Mouse (Mus musculus) lung, embryonic 14.5 days (tissue): ENCODE results near the gene Sdhaf1. TPM values are rescaled to one million over a fixed set of nuclear protein-coding genes. Genes with fewer than 3 reads are reported as not detected.

Experiments
- ATAC-seq: fragments of 200-750 bp; cut with Nextera tagmentation; 2 replicates; pipeline ENCODE4 v1.8.0; 2017; ENCODE audit warnings: mild to moderate bottlenecking, moderate TSS enrichment, moderate library complexity; ENCODE audit not compliant: insufficient read depth
- DNase-seq: peaks from one replicate; pipeline ENCODE4 v3.0.0-alpha.2; 2015
- H3K27ac ChIP-seq: fragments of 300-500 bp; sonication (generic); 2 replicates; pipeline ENCODE4 v1.5.1; 2014; ENCODE audit warnings: low read depth, mild to moderate bottlenecking, moderate library complexity
- H3K27me3 ChIP-seq: fragments of 300-500 bp; sonication (generic); 2 replicates; pipeline ENCODE4 v1.6.1; 2014; ENCODE audit warnings: low read length, control low read depth; ENCODE audit not compliant: insufficient read depth
- H3K36me3 ChIP-seq: fragments of 300-500 bp; sonication (generic); 2 replicates; pipeline ENCODE4 v1.6.1; 2014; ENCODE audit warnings: control low read depth; ENCODE audit not compliant: insufficient read depth
- H3K4me1 ChIP-seq: fragments of 300-500 bp; sonication (generic); 2 replicates; pipeline ENCODE4 v1.6.1; 2014; ENCODE audit warnings: antibody characterized with exemption, control low read depth; ENCODE audit not compliant: insufficient read depth
- H3K4me2 ChIP-seq: fragments of 300-500 bp; sonication (generic); 2 replicates; pipeline ENCODE4 v1.6.1; 2014; ENCODE audit warnings: mild to moderate bottlenecking
- H3K4me3 ChIP-seq: fragments of 300-500 bp; sonication (generic); 2 replicates; pipeline ENCODE4 v1.5.1; 2014; ENCODE audit warnings: low read depth, low read length
- H3K9ac ChIP-seq: fragments of 300-500 bp; sonication (generic); 2 replicates; pipeline ENCODE4 v1.6.1; 2014
- H3K9me3 ChIP-seq: fragments of 300-500 bp; sonication (generic); 2 replicates; pipeline ENCODE4 v1.6.1; 2016; ENCODE audit warnings: low read depth, low read length, control low read depth
- CTCF ChIP-seq: IDR thresholded peaks from 2 replicates; pipeline ENCODE4 v1.5.1; 2016; ENCODE audit warnings: antibody characterized with exemption, low read depth
- WGBS: fragments of 180-500 bp; shearing (Covaris S2); extraction: QIAGEN DNeasy Blood & Tissue Kit; methylation state at CpG from one replicate; pipeline ENCODE4 v1.1.7; 2014; 5-methylcytosine and 5-hydroxymethylcytosine counted together
- polyA plus RNA-seq: library from polyadenylated mRNA; unstranded; fragments of >200 nt; fragmentation: Nextera tagmentation; extraction: Ambion mirVana; gene quantifications from 2 replicates; pipeline ENCODE4 v1.2.1, GENCODE M21; 2014

The Sdhaf1 gene
- polyA plus RNA-seq, 1 experiment from 2014 or later = 21.3 TPM

- no peak for TF ChIP-seq CTCF
- H3K4me3 ChIP-seq = peak within 1 kb of the TSS; percentile 61
- H3K4me2 ChIP-seq = peak within 1 kb of the TSS; percentile 71
- no peaks in the 10 kb centered on the region for H3K9me3 ChIP-seq
- ATAC-seq (peak; percentile 100), DNase-seq (peak; percentile 97)
- H3K9ac ChIP-seq = peak within 1 kb of the TSS; percentile 62
- peak within 1 kb of the TSS; percentile 3 for H3K27ac ChIP-seq
- no peaks in the 10 kb centered on the region for H3K27me3 ChIP-seq
- 4% methylated on average over 27 of the region's 27 CpGs for WGBS
- peaks cover 5% of the 10 kb centered on the region; the same call in 1 of the 2 replicates for H3K4me1 ChIP-seq
- H3K36me3 ChIP-seq = peaks cover 35% of the 10 kb centered on the region; the same call in 1 of the 2 replicates
Measured at GRCm38 (mm10) chr7:30308076-30309005, 15.4 kb downstream of the Sdhaf1 start, which contains the start of gene Alkbh6. Gene Alkbh6 (plus strand): TSS chr7:30308717.

DNA sequence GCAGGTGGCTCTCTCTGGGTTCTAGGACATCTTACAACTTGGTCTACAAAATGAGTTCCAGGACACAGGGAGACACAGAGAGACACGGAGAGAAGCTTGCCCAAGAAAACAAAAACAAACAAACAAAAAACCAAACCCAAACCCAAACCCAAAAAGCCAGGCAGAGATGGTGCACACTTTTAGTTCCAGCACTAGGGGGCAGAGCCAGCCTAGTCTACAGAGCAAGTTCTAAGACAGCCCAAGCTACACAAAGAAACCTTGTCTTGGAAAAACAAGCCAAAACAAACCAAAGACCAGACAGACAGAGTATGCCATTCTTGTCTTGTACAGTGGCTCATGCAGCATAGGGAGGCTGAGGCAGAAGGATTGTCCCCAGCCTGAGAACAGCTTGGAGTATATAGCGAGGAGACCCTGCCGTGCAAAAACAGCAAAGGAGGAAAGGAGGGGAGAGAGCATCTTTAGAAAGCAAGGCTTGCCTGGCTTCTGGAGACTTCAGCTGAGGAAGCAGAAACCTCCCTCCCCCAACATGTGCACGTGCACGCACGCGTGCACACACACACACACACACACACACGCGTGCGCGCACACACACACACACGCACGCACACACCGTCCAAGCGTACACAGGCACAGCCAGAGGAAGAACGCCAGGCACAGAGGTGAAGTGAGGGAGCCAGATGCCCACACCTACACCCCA is 17.5 kb downstream of the Sdhaf1 start:
- 88% methylated on average over 16 of the region's 16 CpGs for WGBS
- Histone ChIP-seq H3K27ac (no peak overlapping the region), H3K4me2 (no peak overlapping the region), H3K9me3 (no peaks in the 10 kb centered on the region), H3K4me1 (peaks cover 5% of the 10 kb centered on the region; the same call in 1 of the 2 replicates), H3K4me3 (no peak overlapping the region), H3K9ac (no peak overlapping the region), H3K27me3 (no peaks in the 10 kb centered on the region), H3K36me3 (peaks cover 42% of the 10 kb centered on the region; the same call in 1 of the 2 replicates)
- ATAC-seq = no peak
- peak; percentile 64 for TF ChIP-seq CTCF
- DNase-seq = peak; percentile 53

GRCm38 (mm10) chr7:30300914-30301313 is 22.8 kb downstream of the Sdhaf1 start:
- H3K27me3 ChIP-seq = no peaks in the 10 kb centered on the region
- WGBS = 53% methylated on average over 3 of the region's 3 CpGs
- H3K4me2 ChIP-seq = no peak overlapping the region
- no peaks in the 10 kb centered on the region for H3K4me1 ChIP-seq
- DNase-seq (peak; percentile 64), ATAC-seq (no peak)
- no peak overlapping the region for H3K4me3 ChIP-seq
- H3K9ac ChIP-seq = no peak overlapping the region
- no peak overlapping the region for H3K27ac ChIP-seq
- peaks cover 67% of the 10 kb centered on the region for H3K36me3 ChIP-seq
- TF ChIP-seq CTCF = peak; percentile 70
- H3K9me3 ChIP-seq = no peaks in the 10 kb centered on the region

DNA sequence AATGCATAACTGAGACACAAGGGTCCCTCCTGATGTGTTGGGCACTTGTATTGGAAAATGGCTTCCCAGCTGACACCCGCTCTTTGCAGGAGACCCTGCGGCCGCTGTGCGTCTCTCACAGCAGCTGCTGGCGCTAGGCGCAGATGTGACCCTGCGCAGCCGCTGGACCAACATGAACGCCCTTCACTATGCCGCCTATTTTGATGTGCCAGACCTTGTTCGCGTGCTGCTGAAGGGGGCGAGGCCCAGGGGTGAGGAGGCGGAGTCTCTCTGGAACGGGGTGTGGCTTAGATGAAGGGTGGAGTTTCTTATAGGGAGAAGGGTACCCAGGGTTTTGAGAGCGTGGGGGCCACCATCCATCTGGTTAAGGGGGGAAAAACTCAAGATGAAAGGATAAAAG is 26.4 kb downstream of the Sdhaf1 start:
- Histone ChIP-seq H3K36me3 (peaks cover 56% of the 10 kb centered on the region), H3K9ac (no peak overlapping the region), H3K4me3 (no peak overlapping the region), H3K4me2 (no peak overlapping the region), H3K9me3 (no peaks in the 10 kb centered on the region), H3K27ac (no peak overlapping the region), H3K27me3 (no peaks in the 10 kb centered on the region), H3K4me1 (no peaks in the 10 kb centered on the region)
- TF ChIP-seq CTCF = no peak
- ATAC-seq (no peak), DNase-seq (no peak)
- 77% methylated on average over 16 of the region's 16 CpGs for whole genome bisulfite sequencing

DNA sequence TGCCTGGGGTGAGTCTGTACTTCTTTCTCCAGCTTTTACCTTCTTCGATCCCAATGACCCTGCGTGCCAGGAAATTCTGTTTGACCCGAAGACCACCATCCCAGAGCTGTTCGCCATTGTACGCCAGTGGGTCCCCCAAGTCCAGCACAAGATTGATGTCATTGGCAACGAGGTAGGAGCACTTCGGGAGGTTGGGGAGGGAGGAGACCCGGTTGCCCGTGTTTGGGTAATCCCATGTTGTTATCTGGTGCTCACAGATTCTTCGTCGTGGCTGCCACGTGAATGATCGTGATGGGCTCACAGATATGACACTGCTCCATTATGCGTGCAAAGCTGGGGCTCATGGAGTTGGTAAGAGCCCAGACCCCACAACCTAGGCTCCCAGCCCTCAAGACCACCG is 26.9 kb downstream of the Sdhaf1 start:
- Histone ChIP-seq H3K27me3 (no peaks in the 10 kb centered on the region), H3K4me1 (no peaks in the 10 kb centered on the region), H3K4me3 (no peak overlapping the region), H3K4me2 (no peak overlapping the region), H3K9me3 (no peaks in the 10 kb centered on the region), H3K36me3 (peaks cover 52% of the 10 kb centered on the region), H3K9ac (no peak overlapping the region), H3K27ac (no peak overlapping the region)
- ATAC-seq (no peak), DNase-seq (no peak)
- TF ChIP-seq CTCF = no peak
- WGBS = 92% methylated on average over 15 of the region's 15 CpGs

DNA sequence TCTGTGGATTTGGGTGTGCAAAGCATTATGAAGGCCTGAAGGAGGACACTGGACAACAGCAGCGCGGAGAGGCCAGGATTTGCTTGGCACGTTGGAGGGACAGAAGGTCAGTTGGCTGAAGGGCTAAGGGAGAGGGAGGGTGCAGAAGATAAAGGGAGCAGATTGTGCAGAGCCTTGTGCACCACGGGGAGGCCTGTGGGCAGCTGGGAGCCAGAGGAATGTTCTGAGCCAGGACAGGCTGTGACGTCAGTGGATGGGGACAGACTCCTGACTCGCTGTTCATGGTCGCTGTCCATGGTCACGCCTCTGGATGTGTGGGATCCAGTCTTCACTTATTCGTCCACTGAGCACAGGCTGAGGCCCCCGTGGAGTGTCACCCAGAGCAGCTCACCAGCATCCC is 28.6 kb downstream of the Sdhaf1 start:
- Histone ChIP-seq H3K9ac (no peak overlapping the region), H3K4me3 (no peak overlapping the region), H3K4me1 (peaks cover 5% of the 10 kb centered on the region; the same call in 1 of the 2 replicates), H3K27ac (no peak overlapping the region), H3K4me2 (no peak overlapping the region), H3K36me3 (peaks cover 46% of the 10 kb centered on the region), H3K27me3 (no peaks in the 10 kb centered on the region), H3K9me3 (no peaks in the 10 kb centered on the region)
- TF ChIP-seq CTCF = no peak
- WGBS = 58% methylated on average over 10 of the region's 10 CpGs
- DNase-seq (peak; percentile 57), ATAC-seq (no peak)

DNA sequence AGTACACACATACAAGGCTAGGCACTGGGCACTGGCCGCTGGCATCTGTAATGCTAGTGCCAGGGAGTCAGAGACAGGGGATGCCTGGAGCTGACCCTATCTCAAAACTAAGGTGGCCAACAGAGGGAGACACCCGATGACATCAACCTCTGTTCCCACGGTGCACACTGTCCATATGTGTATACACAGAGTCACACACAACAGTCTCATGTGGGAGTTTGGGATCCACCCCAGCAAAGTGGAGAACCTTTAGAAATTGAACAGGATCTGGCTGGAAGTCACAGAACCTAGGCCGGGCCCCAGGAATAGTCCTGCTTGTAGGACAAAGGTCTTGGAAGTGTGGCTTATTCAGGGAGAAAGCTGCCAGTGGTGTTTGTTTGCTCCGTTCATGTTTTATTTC is 29.4 kb downstream of the Sdhaf1 start:
- peaks cover 39% of the 10 kb centered on the region for H3K36me3 ChIP-seq
- H3K9ac ChIP-seq = no peak overlapping the region
- H3K27me3 ChIP-seq = no peaks in the 10 kb centered on the region
- DNase-seq (no peak), ATAC-seq (no peak)
- H3K27ac ChIP-seq = no peak overlapping the region
- peaks cover 5% of the 10 kb centered on the region; the same call in 1 of the 2 replicates for H3K4me1 ChIP-seq
- TF ChIP-seq CTCF = no peak
- no peak overlapping the region for H3K4me3 ChIP-seq
- no peak overlapping the region for H3K4me2 ChIP-seq
- no peaks in the 10 kb centered on the region for H3K9me3 ChIP-seq
- 79% methylated on average over 5 of the region's 5 CpGs for WGBS
